Mouse (Mus musculus): ENCODE results near the gene Ntsr2.
A peak's percentile ranks its signal among the peaks of the same experiment; 100 is the strongest.

Gene Ntsr2

GRCm38 (mm10) chr12:16653332-16654093, at the start of gene Ntsr2:
Ntsr2 (plus strand) TSS chr12:16653382.
- DNase-seq (ENCODE audit: low read depth) = peak; percentile 33

- no peak for DNase-seq (ENCODE audit: low read depth)
Measured at GRCm38 (mm10) chr12:16605624-16606023, 47.6 kb upstream of the Ntsr2 start.

- DNase-seq (ENCODE audit: low read depth) = no peak
Measured at GRCm38 (mm10) chr12:16610936-16611335, 42.2 kb upstream of the Ntsr2 start, which contains the start of gene Lpin1. Lpin1 (minus strand) TSS chr12:16610966.

GRCm38 (mm10) chr12:16614556-16614955, 38.6 kb upstream of the Ntsr2 start:
- DNase-seq (ENCODE audit: low read depth) = no peak

- no peak for DNase-seq (ENCODE audit: low read depth)
Measured at GRCm38 (mm10) chr12:16615738-16616137, 37.4 kb upstream of the Ntsr2 start.

- DNase-seq (ENCODE audit: low read depth) = no peak
Measured at GRCm38 (mm10) chr12:16618512-16619274, 34.5 kb upstream of the Ntsr2 start.

- no peak for DNase-seq (ENCODE audit: low read depth)
Measured at GRCm38 (mm10) chr12:16619453-16619852, 33.7 kb upstream of the Ntsr2 start.

GRCm38 (mm10) chr12:16620230-16620629, 33.0 kb upstream of the Ntsr2 start:
- DNase-seq (ENCODE audit: low read depth) = no peak

GRCm38 (mm10) chr12:16630152-16630865, 22.9 kb upstream of the Ntsr2 start:
- DNase-seq (ENCODE audit: low read depth) = no peak

- DNase-seq (ENCODE audit: low read depth) = no peak
Measured at GRCm38 (mm10) chr12:16630866-16631185, 22.4 kb upstream of the Ntsr2 start.

- DNase-seq (ENCODE audit: low read depth) = no peak
Measured at GRCm38 (mm10) chr12:16631423-16631822, 21.8 kb upstream of the Ntsr2 start.

GRCm38 (mm10) chr12:16633235-16633634, 19.9 kb upstream of the Ntsr2 start:
- no peak for DNase-seq (ENCODE audit: low read depth)

- peak; percentile 30 for DNase-seq (ENCODE audit: low read depth)
Measured at GRCm38 (mm10) chr12:16634075-16634813, 18.9 kb upstream of the Ntsr2 start.

- DNase-seq (ENCODE audit: low read depth) = no peak
Measured at GRCm38 (mm10) chr12:16635816-16636215, 17.4 kb upstream of the Ntsr2 start.

- DNase-seq (ENCODE audit: low read depth) = no peak
Measured at GRCm38 (mm10) chr12:16639078-16639771, 14.0 kb upstream of the Ntsr2 start.

- DNase-seq (ENCODE audit: low read depth) = no peak
Measured at GRCm38 (mm10) chr12:16640075-16640474, 13.1 kb upstream of the Ntsr2 start.

- DNase-seq (ENCODE audit: low read depth) = no peak
Measured at GRCm38 (mm10) chr12:16642000-16642399, 11.2 kb upstream of the Ntsr2 start.

- DNase-seq (ENCODE audit: low read depth) = no peak
Measured at GRCm38 (mm10) chr12:16643508-16644345, 9.5 kb upstream of the Ntsr2 start.

- DNase-seq (ENCODE audit: low read depth) = no peak
Measured at GRCm38 (mm10) chr12:16644698-16645097, 8.5 kb upstream of the Ntsr2 start.

- no peak for DNase-seq (ENCODE audit: low read depth)
Measured at GRCm38 (mm10) chr12:16646780-16647409, 6.3 kb upstream of the Ntsr2 start.
